8 mouse cellular contexts compared by ENCODE assay signal in genomic region chr1:133209901-133210516, GRCm38 (mm10). TPM values are rescaled to one million over a fixed set of nuclear protein-coding genes. Genes with fewer than 3 reads are reported as not detected.
DNase-seq lines count a peak whose midpoint lies in the region; ATAC-seq and TF ChIP-seq lines count a peak whose summit lies in the region.

No protein-coding gene starts in this region.

- H3K4me2 ChIP-seq in liver, embryonic 12.5 days, result no peak overlapping the region
- no peak overlapping the region for H3K4me2 ChIP-seq in heart, embryonic 14.5 days (ENCODE audit: low read length)

- TF ChIP-seq POLR2A in liver, adult 2 months (IDR thresholded peaks at IDR 0.05; ENCODE audit: extremely low read depth, insufficient read depth, low read length), result no peak

- ATAC-seq in liver, embryonic 12.5 days, result no peak
- peak; percentile 63 for ATAC-seq in heart, embryonic 14.5 days (ENCODE audit: insufficient number of reproducible peaks, insufficient read depth, low FRiP score, low read depth)
- ATAC-seq in megakaryocyte, adult 5-6 weeks (ENCODE audit: poor library complexity, severe bottlenecking), result no peak

- no peaks in the 10 kb centered on the region for H3K79me2 ChIP-seq in liver, adult 2 months (ENCODE audit: control insufficient read depth, insufficient read depth, low read length)

- H3K9ac ChIP-seq in liver, adult 2 months (ENCODE audit: low read depth, low read length), result no peak overlapping the region
- no peak overlapping the region for H3K9ac ChIP-seq in liver, embryonic 12.5 days
- H3K9ac ChIP-seq in heart, embryonic 14.5 days (ENCODE audit: low read length), result no peak overlapping the region

- H3K27ac ChIP-seq in liver, adult 2 months (replicated peaks; ENCODE audit: insufficient read depth, low read depth, low read length), result peak overlapping the region; percentile 49
- H3K27ac ChIP-seq in liver, embryonic 12.5 days, result no peak overlapping the region
- H3K27ac ChIP-seq in heart, embryonic 14.5 days (replicated peaks in 1 of 2; ENCODE audit: control insufficient read depth in 1 of 2, insufficient read depth in 1 of 2, low read depth in 2 of 2, low read length in 2 of 2), result peak overlapping the region; percentile 2 to 35; a peak in 1 of 4 replicates

- no peak for DNase-seq in liver, adult 2 months (ENCODE audit: extremely low read depth, low read depth, low spot score)
- peak; percentile 34 for DNase-seq in cerebellum, adult 11-12 months
- DNase-seq in left cerebral cortex, postnatal 36 days (ENCODE audit: low spot score in 2 of 2), result peak; percentile 69 to 76
- peak; percentile 77 for DNase-seq in telencephalon, adult 2 months (ENCODE audit: low read depth, low spot score)
- no peak for DNase-seq in thymus, postnatal 14 days

- no peak overlapping the region for H3K4me3 ChIP-seq in liver, adult 2 months (ENCODE audit: insufficient read depth, low read depth, low read length)
- no peak overlapping the region for H3K4me3 ChIP-seq in liver, embryonic 12.5 days
- no peak overlapping the region for H3K4me3 ChIP-seq in heart, embryonic 14.5 days (ENCODE audit: control insufficient read depth in 1 of 2, insufficient read depth in 1 of 2, low read depth in 1 of 2, low read length in 2 of 2)

- WGBS in liver, adult 2 months, result 58% methylated on average over 17 of the region's 17 CpGs
- 48% methylated on average over 17 of the region's 17 CpGs for WGBS in liver, embryonic 12.5 days (ENCODE audit: insufficient replicate concordance)
- 38% methylated on average over 17 of the region's 17 CpGs for WGBS in heart, embryonic 14.5 days

- H3K36me3 ChIP-seq in liver, adult 2 months (ENCODE audit: control insufficient read depth, insufficient read depth, low read length), result no peaks in the 10 kb centered on the region
- H3K36me3 ChIP-seq in liver, embryonic 12.5 days, result no peaks in the 10 kb centered on the region
- no peaks in the 10 kb centered on the region for H3K36me3 ChIP-seq in heart, embryonic 14.5 days (ENCODE audit: control insufficient read depth, insufficient read depth, low read length)

- intact Hi-C loops in left cerebral cortex, postnatal 36 days (cut with DNase I), result no loop called here

- TF ChIP-seq CTCF in liver, adult 2 months (IDR thresholded peaks at IDR 0.05; ENCODE audit: low read depth, low read length), result no peak

- peaks cover 19% of the 10 kb centered on the region for H3K4me1 ChIP-seq in liver, adult 2 months (ENCODE audit: control insufficient read depth, insufficient read depth, low read length)
- 0 out of 2 replicates have a peak, but pooled peaks cover 1% of the 10 kb centered on the region for H3K4me1 ChIP-seq in liver, embryonic 12.5 days
- peaks cover 25 to 26% of the 10 kb centered on the region in 2 experiments for H3K4me1 ChIP-seq in heart, embryonic 14.5 days (ENCODE audit: control insufficient read depth in 2 of 2, insufficient read depth in 2 of 2, low read length in 2 of 2)

- H3K27me3 ChIP-seq in liver, adult 2 months (ENCODE audit: control insufficient read depth, insufficient read depth, low read length), result no peaks in the 10 kb centered on the region
- peaks cover 45% of the 10 kb centered on the region for H3K27me3 ChIP-seq in liver, embryonic 12.5 days (replicated peaks)
- no peaks in the 10 kb centered on the region for H3K27me3 ChIP-seq in heart, embryonic 14.5 days (ENCODE audit: control insufficient read depth, insufficient read depth, low read length)

- H3K9me3 ChIP-seq in liver, embryonic 12.5 days (replicated peaks), result no peaks in the 10 kb centered on the region
- no peaks in the 10 kb centered on the region for H3K9me3 ChIP-seq in heart, embryonic 14.5 days (ENCODE audit: control insufficient read depth, low read length)

RNA-seq across cellular contexts. Expression of gene Plekha6, which starts 46.0 kb away (rescaled TPM):
- 20.5 and 22.8 TPM in 2 replicates for total RNA-seq in liver, adult 2 months (2014; rRNA removed)
- polyA plus RNA-seq in liver, adult 2 months (2012; rRNA removed), result 29.0 and 37.2 TPM in 2 replicates
- 2.1 and 2.2 TPM in 2 replicates for polyA plus RNA-seq in liver, embryonic 12.5 days (2016; fragmentation: Nextera tagmentation; extraction: Ambion mirVana)
- 12.4 and 16.5 TPM in 2 replicates for polyA plus RNA-seq in heart, embryonic 14.5 days (2014; fragmentation: Nextera tagmentation; extraction: Ambion mirVana)
- total RNA-seq in left cerebral cortex, postnatal 36 days (2021), result 10 to 100 TPM; 66.5 to 87.4 TPM
- total RNA-seq in megakaryocyte, adult 5-6 weeks (2015), result 0.11 and 0.21 TPM in 2 replicates
- 0.15 and 0.33 TPM in 2 replicates for total RNA-seq in megakaryocyte, adult 5-6 weeks (2017)

Comparison
In these comparisons a context has a peak if more than half of its experiments do, and no peak if none do; other contexts are left out.
1. DNase-seq: peak in cerebellum, adult 11-12 months (single experiment), left cerebral cortex, postnatal 36 days (2 of 2) and telencephalon, adult 2 months (single experiment); none in liver, adult 2 months (single experiment) and thymus, postnatal 14 days (single experiment).
2. RNA of gene Plekha6, which starts 46.0 kb away (total RNA-seq): 66.5 to 87.4 TPM in left cerebral cortex, postnatal 36 days and 20.5 to 22.8 TPM in liver, adult 2 months; 0.11 to 0.33 TPM in megakaryocyte, adult 5-6 weeks; every median in the first group is over 10 times any median in the second.